Mouse (Mus musculus): ENCODE measurements at regions not wholly inside any gene's neighbourhood (a gene's known extent, or its start where the extent isn't known, plus 50 kb on each side); places are given as distances from the start of the nearest gene placed in this dataset. TPM values are rescaled to one million over a fixed set of nuclear protein-coding genes. Genes with fewer than 3 reads are reported as not detected.

MicroRNAs encoded in the stretch of these regions (microRNA counts, 519-probe panel; counts per million panel counts)
- microRNA mmu-miR-206: not detected

Small RNA genes lying in the stretch of these regions (microRNA-seq; reads per million reads assigned to microRNA genes)
- gene Mir206: 11.7 reads per million, percentile 24 among the genes with 10 or more reads in this experiment

Measured in midbrain, embryonic 10.5 days (tissue).